Mouse (Mus musculus): ENCODE measurements around the gene Cdc42ep2.

Cdc42ep2 gene

GRCm38 (mm10) chr19:5921715-5922114, 2.9 kb downstream of the Cdc42ep2 start:
- in situ Hi-C loops (cut with MboI; ENCODE audit: low sequenced_read_pairs) = loop anchor here (5.0 kb wide), 1 partner anchor 36 kb away; no protein-coding TSS in a partner anchor

GRCm38 (mm10) chr19:5913007-5913719, 11.5 kb downstream of the Cdc42ep2 start, which contains the start of gene Dpf2:
Gene Dpf2, minus strand, starts transcription at chr19:5913010.
- in situ Hi-C loops (cut with MboI; ENCODE audit: low sequenced_read_pairs) = no loop called here

GRCm38 (mm10) chr19:5912103-5913006, 12.3 kb downstream of the Cdc42ep2 start:
- in situ Hi-C loops (cut with MboI; ENCODE audit: low sequenced_read_pairs) = no loop called here

- in situ Hi-C loops (cut with MboI; ENCODE audit: low sequenced_read_pairs) = no loop called here
Observed at GRCm38 (mm10) chr19:5911430-5912102, 13.1 kb downstream of the Cdc42ep2 start.

- in situ Hi-C loops (cut with MboI; ENCODE audit: low sequenced_read_pairs) = no loop called here
Observed at GRCm38 (mm10) chr19:5910221-5910620, 14.4 kb downstream of the Cdc42ep2 start.

- in situ Hi-C loops (cut with MboI; ENCODE audit: low sequenced_read_pairs) = no loop called here
Observed at GRCm38 (mm10) chr19:5907275-5907674, 17.3 kb downstream of the Cdc42ep2 start.

- in situ Hi-C loops (cut with MboI; ENCODE audit: low sequenced_read_pairs) = no loop called here
Observed at GRCm38 (mm10) chr19:5894002-5894678, 30.5 kb downstream of the Cdc42ep2 start, which contains the start of gene Tigd3. Gene Tigd3, minus strand, starts transcription at chr19:5894149.

GRCm38 (mm10) chr19:5893282-5894001, 31.2 kb downstream of the Cdc42ep2 start:
- in situ Hi-C loops (cut with MboI; ENCODE audit: low sequenced_read_pairs) = no loop called here

GRCm38 (mm10) chr19:5892735-5893134, 31.9 kb downstream of the Cdc42ep2 start:
- in situ Hi-C loops (cut with MboI; ENCODE audit: low sequenced_read_pairs) = no loop called here

GRCm38 (mm10) chr19:5892262-5892661, 32.4 kb downstream of the Cdc42ep2 start:
- in situ Hi-C loops (cut with MboI; ENCODE audit: low sequenced_read_pairs) = no loop called here

- in situ Hi-C loops (cut with MboI; ENCODE audit: low sequenced_read_pairs) = no loop called here
Observed at GRCm38 (mm10) chr19:5891521-5892258, 32.9 kb downstream of the Cdc42ep2 start.

- in situ Hi-C loops (cut with MboI; ENCODE audit: low sequenced_read_pairs) = loop anchor here (10.0 kb wide), 1 partner anchor 94 kb away; no protein-coding TSS in a partner anchor
Observed at GRCm38 (mm10) chr19:5889211-5889610, 35.4 kb downstream of the Cdc42ep2 start.

GRCm38 (mm10) chr19:5887234-5887815, 37.3 kb downstream of the Cdc42ep2 start:
- in situ Hi-C loops (cut with MboI; ENCODE audit: low sequenced_read_pairs) = loop anchor here (10.0 kb wide), 1 partner anchor 93 kb away; no protein-coding TSS in a partner anchor

- in situ Hi-C loops (cut with MboI; ENCODE audit: low sequenced_read_pairs) = loop anchor here (10.0 kb wide), 1 partner anchor 91 kb away; no protein-coding TSS in a partner anchor
Observed at GRCm38 (mm10) chr19:5885838-5886237, 38.8 kb downstream of the Cdc42ep2 start.

- in situ Hi-C loops (cut with MboI; ENCODE audit: low sequenced_read_pairs) = loop anchor here (10.0 kb wide), 1 partner anchor 89 kb away; no protein-coding TSS in a partner anchor
Observed at GRCm38 (mm10) chr19:5883935-5884334, 40.7 kb downstream of the Cdc42ep2 start.

- in situ Hi-C loops (cut with MboI; ENCODE audit: low sequenced_read_pairs) = loop anchor here (10.0 kb wide), 1 partner anchor 87 kb away; no protein-coding TSS in a partner anchor
Observed at GRCm38 (mm10) chr19:5882079-5882478, 42.5 kb downstream of the Cdc42ep2 start.

- in situ Hi-C loops (cut with MboI; ENCODE audit: low sequenced_read_pairs) = loop anchor here (10.0 kb wide), 1 partner anchor 86 kb away; no protein-coding TSS in a partner anchor
Observed at GRCm38 (mm10) chr19:5881155-5881554, 43.5 kb downstream of the Cdc42ep2 start.

- in situ Hi-C loops (cut with MboI; ENCODE audit: low sequenced_read_pairs) = loop anchor here (10.0 kb wide), 1 partner anchor 85 kb away; no protein-coding TSS in a partner anchor
Observed at GRCm38 (mm10) chr19:5879735-5880134, 44.9 kb downstream of the Cdc42ep2 start.
